Mouse (Mus musculus) G1E (cell line): ENCODE data around the gene Itih2.

Experiments used
- CTCF ChIP-seq: IDR thresholded peaks from 2 replicates; pipeline ENCODE4 v1.5.1; 2012; ENCODE audit warnings: low read depth, low read length, inconsistent platforms, mixed read lengths
- GATA1 ChIP-seq: IDR thresholded peaks from 2 replicates; pipeline ENCODE4 v1.6.1; 2012; ENCODE audit warnings: borderline replicate concordance, low read length, inconsistent platforms, mixed read lengths
- GATA2 ChIP-seq: IDR thresholded peaks from 2 replicates; pipeline ENCODE4 v1.6.1; 2012; ENCODE audit warnings: low read depth, low read length, inconsistent platforms, borderline replicate concordance
- POLR2AphosphoS5 ChIP-seq: IDR thresholded peaks from 2 replicates; pipeline ENCODE4 v1.6.1; 2012; ENCODE audit warnings: low read depth, low read length, inconsistent platforms; ENCODE audit not compliant: insufficient replicate concordance
- TAL1 ChIP-seq: conservative IDR thresholded peaks from 2 replicates; pipeline ENCODE4 v1.6.1; 2012; ENCODE audit warnings: low read depth, low read length, inconsistent platforms, mixed read lengths

DNA sequence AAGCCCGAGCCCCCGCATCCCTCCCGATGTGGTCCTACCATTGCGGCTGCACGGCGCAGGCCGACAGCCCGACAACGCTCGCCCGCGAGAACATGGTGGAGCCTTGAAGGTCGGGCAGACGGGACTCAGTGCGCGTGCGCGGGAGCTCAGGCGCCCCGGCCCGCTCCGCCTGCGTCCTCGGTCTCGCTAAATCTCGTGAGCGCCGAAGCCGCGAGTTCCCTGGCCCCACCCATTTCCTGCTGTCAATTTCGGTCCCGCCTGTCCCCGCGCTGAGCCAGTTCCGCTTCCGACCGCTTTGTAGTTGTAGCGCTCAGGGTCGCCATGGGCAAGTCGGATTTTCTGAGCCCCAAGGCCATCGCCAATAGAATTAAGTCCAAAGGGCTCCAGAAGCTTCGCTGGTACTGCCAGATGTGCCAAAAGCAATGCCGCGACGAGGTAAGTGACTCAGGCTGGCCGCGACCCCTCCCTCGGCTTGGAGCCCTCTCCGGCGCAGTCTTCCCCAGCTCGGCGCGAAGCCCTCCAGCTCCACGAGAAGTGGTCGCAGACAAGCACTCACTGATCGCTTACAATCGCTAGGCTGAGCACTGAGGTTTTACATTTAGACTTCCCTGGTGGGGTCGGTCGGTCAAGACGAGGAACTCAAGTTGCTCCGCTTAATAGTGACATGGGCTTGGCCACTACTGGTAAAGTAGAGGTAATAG is 50.7 kb downstream of the Itih2 start, which contains the start of the genes Atp5c1 and Kin:
- TF ChIP-seq CTCF (no peak), TAL1 (no peak), GATA1 (no peak), GATA2 (no peak), POLR2AphosphoS5 (no peak)
